Mouse (Mus musculus): ENCODE data around the gene Dpm3.

DNA sequence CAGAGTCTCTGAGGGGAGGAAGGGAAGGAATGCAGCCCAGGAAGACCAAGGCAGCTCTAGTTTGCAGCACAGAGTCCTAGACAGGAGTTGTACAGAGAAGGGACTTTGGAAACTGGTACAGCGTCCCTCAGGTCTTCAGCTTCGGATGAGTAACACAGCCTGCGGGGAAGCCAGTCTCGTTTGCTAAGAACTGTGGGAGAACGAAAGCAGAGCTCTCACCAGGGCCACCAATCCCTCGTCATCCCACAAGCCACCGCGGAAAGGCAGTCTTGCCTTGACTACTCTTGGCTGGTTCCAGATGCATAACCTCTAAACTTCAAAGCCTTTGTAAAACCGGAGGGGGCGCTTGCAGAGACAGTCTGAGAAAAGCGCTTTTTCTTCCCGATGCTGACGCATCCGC is 40.3 kb downstream of the Dpm3 start:
- TF ChIP-seq POLR2A (IDR thresholded peaks at IDR 0.05; ENCODE audit: low read depth, low read length) (no peak), CTCF (conservative IDR thresholded peaks at IDR 0.05; ENCODE audit: insufficient read depth, insufficient read length, low read depth, low read length) (peak; percentile 31; the same call in 1 of the 2 replicates)

Data from kidney, adult 2 months (tissue).